Mouse (Mus musculus) v-Abl transformed pro-B cells (cell line): ENCODE data around the gene Jmjd7.

ENCODE experiments used
- in situ Hi-C, 2 experiments: fragments of 400-800 bp; cut with MboI; formaldehyde crosslinking; loops; one replicate each; pipeline ENCODE4 v1.15.1; 2025; ENCODE audit not compliant: unreplicated experiment in 2 of 2

Gene Jmjd7

DNA sequence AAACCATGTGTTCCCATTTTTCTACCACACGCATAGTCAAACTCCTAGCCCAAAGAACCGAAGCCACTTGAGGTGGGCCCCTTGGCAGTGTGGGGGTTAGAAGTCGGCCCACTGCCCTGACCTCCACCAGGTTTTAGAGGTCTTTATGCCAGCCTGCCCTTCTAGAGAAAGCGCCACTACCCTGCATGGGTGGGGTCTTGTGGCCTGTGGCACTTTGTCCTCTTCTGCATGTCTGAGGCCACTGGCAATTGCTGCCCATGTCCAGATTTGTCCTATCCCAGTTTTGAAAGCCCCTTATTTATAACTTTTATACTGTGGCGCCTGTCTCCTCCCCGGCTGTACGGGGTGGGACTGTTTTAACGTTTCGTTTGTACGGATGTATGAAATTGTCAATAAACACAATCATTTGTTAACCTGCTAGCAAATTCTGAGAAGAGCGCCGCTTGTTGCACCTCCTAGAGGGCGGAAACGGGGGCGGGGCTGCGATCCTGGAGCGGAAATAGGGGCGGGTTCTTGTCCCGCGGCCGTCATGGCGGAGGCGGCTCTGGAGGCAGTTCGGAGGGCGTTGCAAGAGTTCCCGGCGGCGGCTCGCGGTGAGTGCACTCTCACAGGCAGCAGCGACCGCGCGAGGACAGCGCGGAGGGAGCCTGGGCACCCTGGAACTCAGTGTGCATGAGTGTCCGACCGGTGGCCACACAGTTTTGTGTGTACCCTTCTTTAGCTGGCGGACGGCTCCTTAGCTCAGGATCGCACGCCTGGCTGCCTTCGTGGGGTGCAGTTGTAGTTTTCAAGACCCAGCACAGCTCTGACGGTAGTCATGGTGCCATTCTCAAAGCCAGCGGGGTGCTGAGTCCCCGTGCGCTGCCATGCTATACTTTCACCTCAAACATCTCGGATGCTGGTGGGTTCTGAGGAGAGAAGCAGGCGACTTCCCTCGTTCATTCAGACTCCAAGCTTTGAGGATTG, at the start of gene Jmjd7, which contains the start of gene Gm28042:
Gene Jmjd7 (plus strand): TSS at position 500 of the 966 bp plus-strand sequence.
Gene Gm28042 (plus strand): TSS at position 510 of the 966 bp plus-strand sequence.
- in situ Hi-C loops, result no loop called here

DNA sequence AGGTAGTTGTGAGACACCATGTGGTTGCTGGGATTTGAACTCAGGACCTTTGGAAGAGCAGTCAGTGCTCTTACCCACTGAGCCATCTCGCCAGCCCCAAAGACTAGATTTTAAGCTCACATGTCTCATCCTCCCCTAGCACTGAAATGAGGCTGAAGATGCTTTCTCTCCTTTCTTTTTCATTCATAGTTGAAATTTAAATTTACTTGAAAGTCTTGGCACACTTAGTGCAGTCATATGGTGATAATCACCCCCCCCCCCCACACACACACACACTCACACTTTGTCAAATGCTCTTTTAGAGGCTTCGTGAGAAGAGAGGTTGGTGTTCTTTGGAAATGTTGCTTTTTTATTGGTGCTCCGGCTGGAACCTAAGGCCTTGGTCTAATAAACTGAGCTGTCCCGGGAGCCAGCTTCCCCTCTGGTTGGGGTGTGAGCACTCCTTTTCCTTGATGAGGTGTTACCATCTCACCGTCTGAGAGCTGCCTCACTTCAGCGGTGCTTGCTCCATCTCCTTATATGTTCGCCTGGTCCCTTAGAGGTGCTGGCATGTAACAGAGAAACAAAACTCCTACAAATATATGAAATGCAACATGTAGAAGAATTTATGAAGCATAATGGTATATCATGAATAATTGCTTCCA, 46.8 kb upstream of the Jmjd7 start:
- in situ Hi-C loops, result loop anchor here in 1 of 2 experiments (10.0 kb wide), 1 partner anchor 304 kb away; the partner anchor contains the start of gene Pla2g4d

DNA sequence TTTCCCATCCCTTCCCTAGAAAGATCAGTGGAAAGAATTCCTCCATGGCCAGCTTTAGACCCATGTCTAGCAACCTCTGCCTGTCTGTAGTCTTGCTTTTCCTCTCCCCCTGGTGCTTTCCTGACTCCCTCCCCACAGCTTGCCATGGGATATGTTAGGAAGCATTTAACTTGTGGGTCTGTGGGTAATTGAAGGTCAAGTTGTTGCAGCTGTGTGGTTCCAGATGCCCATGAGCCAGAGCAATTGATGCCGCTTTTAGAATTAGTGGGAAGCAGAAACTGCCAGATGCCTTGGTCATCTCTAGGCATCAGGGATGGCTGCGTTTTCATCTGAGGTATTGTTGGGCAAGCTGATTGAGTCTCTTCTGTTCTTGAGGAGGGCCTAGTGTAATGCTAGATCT, 45.7 kb upstream of the Jmjd7 start:
- in situ Hi-C loops, result loop anchor here in 1 of 2 experiments (10.0 kb wide), 1 partner anchor 303 kb away; the partner anchor contains the start of gene Pla2g4d

DNA sequence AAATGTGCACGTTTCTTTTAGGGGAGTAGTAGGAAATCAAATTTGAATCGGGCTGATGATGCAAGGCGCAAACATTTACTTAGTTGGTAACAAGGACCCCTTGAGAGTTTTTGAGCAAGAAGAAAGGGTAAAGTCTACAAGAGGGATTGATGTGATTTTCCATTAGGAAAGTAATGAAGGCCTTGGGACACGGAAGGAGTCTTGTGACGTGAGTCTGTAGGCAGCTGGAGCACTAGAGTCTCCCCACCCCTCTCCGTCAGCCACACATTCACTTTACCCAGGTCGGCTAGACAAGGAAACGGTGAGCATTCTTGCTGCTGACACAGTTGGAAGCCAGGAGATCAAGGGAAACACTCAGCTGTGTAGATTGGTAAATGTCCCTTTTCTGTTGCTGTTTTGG, 41.4 kb upstream of the Jmjd7 start:
- in situ Hi-C loops, result loop anchor here in 1 of 2 experiments (10.0 kb wide), 1 partner anchor 299 kb away; the partner anchor contains the start of gene Pla2g4d

DNA sequence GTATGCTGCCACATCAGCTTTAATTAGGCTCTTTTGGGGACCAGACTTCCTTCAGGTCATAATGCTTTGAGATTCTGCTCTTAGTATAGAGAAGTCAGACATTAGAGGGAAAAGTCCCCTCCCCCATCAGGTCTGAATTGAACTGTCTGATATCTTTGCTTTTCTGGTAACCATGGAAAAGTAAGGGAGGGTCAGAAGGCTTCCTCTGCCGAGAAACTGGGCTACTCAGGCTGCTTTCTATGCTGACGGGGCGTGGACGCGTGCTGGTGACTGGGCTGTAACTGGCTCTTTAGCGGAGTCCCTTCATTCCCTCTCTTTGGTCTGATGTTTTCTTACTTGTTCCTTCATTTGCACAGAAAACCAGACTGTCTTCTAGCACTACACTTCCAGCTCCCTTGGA, 40.9 kb upstream of the Jmjd7 start:
- in situ Hi-C loops, result loop anchor here in 1 of 2 experiments (10.0 kb wide), 1 partner anchor 298 kb away; the partner anchor contains the start of gene Pla2g4d

DNA sequence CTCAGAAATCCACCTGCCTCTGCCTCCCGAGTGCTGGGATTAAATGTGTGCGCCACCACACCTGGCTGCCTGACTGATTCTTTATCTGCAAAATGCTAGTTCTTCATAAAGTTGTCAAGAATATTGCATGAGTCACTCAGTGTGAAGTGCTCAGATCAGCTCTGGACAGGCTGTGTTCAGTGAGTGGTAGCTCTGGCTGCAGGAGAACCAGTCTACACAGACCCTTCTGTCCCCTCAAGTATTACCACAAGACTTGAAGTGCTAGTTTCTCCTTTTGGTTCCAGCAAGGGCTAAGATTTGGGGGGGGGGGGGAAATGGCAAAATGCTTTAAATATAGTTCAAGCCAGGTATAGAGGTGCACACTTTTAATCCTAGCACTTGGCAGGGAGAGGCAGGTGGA, 39.8 kb upstream of the Jmjd7 start:
- in situ Hi-C loops, result loop anchor here in 1 of 2 experiments (10.0 kb wide), 1 partner anchor 297 kb away; the partner anchor contains the start of gene Pla2g4d

DNA sequence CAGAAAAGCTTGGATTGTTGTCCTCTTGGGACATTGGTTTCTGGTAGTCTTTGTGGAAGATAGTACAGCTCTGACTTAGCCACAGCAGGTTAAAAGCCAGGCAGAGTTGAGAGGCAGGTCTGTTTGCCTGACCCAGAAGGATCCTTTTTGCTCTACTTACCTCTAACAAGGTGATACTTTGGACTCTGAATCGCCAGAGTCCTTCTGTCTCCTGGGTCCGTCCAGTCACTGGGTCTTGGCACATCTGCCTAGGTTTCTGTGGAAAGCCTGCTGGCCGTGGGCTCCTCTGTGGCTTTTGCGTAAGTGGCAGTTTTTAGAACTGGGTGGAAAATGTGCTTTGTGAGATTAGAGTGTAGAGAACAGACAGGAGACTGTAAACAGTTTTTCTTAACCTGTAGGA, 38.3 kb upstream of the Jmjd7 start:
- in situ Hi-C loops, result loop anchor here in 1 of 2 experiments (10.0 kb wide), 1 partner anchor 296 kb away; the partner anchor contains the start of gene Pla2g4d

- in situ Hi-C loops, result no loop called here
Measured at GRCm38 (mm10) chr2:119990881-119991280, 36.4 kb upstream of the Jmjd7 start.

- in situ Hi-C loops, result no loop called here
Measured at GRCm38 (mm10) chr2:119992349-119992748, 34.9 kb upstream of the Jmjd7 start.

DNA sequence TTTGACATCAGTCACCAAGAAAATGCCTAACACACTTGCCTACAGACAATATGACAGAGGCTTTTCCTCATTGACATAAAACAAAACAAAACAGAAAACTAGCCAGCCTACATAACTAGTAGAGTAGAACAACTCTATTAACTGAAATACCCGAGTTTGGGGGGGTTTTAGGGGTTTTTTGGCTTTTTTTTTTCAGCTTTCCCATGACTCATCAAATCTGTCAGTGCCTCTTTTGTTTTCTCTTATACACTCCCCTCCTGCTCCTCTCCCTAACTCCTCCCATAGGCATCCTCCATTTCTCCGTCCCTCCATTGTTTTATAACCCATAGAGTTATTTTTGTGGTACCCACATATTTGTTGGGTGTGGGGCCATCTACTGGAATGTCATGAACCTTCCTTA, 33.8 kb upstream of the Jmjd7 start:
- in situ Hi-C loops, result no loop called here

DNA sequence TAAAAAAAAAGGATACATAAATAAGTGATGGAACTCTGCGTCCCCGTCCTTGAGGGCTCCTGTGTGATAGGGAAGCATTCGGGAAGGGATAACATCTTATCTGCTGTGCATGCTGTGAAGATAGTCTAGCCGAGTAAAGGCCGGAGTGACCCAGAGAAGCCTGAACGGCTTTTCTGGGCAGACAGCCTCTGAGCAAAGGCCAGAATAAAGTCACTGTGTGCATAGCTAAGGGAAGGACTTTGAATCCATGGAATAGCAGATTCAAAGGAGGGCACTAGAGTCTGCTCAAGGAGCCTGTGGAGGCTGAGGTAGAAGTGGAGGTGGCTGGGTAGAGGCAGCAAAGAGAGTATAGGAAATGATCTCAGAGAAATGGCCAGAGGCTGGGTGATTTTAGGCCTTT, 32.4 kb upstream of the Jmjd7 start:
- in situ Hi-C loops, result no loop called here

DNA sequence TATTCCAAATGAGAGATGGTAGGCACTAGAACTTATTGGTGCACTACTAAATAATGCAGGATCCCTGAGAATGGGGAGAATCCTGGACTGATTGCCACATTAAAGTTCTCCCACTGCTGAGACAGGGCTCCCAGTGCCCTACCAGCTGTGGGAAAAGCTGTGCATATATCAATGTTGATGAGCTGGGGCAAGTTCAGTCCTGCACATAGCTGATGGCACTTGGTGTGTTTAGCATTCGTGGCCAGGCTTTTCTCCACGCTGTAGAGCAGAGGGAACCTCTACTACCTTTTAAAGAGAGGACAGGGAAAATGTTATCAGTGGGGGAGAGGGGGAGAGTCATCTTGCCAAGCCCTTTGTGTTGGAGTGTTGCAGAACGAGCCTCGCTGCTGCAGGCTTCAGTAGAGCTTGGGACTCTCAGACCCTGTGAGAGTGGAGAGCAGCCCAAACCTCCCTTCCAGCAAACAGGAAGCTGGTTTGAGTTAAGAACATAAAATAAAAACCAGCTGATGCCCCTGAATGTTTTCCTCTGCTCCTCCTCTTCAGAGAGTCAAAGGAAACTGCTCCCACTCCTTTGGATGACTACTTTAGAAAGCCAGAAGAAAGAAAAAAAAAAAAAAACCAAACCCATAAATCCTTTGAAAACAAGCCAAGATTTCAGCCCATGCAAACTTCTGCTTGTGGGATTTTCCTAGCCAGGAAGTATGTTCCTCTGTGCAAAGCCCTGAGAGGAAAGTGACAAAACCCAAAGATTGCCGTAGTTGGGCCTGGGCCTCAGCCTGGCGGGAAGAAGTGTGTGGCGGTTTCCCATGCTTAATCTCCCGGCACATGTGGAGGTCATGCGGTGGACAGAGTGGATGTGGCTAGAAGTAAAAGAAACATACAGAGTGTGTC, 31.6 kb upstream of the Jmjd7 start:
- in situ Hi-C loops, result no loop called here

DNA sequence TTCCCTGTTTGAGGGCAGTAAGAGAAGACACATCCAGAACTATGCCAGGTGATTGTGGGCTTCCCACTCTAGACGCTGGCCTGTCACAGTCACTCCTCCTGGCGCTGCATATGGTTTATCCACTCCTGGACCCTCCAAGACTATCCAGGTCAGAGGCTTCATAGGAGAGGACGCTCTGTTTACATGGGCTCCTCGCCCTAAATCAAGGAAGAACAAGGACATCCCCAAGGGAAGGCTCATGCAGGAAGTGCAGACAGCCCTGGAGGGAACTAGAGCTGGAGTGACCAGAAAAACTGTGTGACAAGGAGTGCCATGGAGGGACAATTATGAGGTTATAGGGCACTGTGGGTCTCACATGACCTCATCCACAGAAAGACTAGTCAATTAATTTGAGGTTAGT, 29.9 kb upstream of the Jmjd7 start:
- in situ Hi-C loops, result no loop called here

DNA sequence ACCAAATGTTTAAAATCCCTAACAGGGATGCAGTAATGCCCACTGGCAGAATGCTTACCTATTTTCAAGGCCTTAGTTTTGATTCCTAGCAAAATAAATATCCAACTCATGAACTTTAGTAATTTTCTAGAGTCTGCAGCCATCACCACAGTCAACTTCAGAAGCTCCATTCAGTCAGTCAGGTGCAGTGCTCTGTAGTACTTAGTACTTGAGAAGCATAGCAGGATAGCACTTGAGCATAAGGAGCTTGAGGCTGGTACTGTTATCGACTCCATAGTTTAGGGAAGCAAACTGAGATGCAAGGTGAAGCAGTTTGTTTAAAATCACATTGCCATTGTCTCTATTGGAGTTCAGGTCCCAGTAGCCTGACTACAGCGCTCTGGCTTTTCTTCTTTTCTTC, 27.6 kb upstream of the Jmjd7 start:
- in situ Hi-C loops, result loop anchor here in 1 of 2 experiments (25.0 kb wide), 1 partner anchor 462 kb away; the partner anchor contains the start of genes Chp1 and Exd1

DNA sequence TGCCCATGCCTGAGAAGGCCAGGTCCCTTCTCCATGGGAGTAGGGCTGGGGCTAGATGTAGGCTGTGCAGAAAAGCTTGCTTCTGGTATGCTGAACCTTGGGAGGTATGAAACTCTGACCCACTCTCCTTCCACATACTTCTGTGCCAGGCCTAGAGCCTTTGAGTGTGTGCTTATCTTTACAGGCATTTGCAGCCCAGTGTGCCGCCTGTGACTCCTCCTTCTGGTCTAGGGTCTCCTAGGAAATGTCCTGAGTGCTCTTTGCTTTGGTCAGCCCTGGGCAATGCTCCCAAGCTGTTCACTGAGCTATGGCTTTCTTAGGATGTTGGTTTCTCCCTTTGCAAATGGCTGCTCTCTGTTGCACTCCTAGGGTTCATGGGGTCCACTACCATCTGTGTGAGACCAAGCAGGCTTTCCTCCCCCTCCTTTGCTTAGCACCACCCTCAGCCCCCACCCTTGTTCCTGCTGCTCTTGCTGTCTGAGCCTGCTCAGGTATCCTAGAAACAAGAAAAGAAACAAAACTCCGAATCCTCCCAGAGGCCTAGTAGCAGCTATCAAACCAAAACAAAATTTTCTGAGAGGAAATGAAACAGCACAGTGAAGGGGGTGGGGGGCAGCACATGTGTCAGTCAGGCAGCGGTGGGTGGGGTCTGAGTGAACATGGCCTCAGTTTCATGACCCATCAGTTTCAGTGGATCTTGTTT, 26.2 kb upstream of the Jmjd7 start:
- in situ Hi-C loops, result loop anchor here in 1 of 2 experiments (25.0 kb wide), 1 partner anchor 464 kb away; the partner anchor contains the start of genes Chp1 and Exd1

DNA sequence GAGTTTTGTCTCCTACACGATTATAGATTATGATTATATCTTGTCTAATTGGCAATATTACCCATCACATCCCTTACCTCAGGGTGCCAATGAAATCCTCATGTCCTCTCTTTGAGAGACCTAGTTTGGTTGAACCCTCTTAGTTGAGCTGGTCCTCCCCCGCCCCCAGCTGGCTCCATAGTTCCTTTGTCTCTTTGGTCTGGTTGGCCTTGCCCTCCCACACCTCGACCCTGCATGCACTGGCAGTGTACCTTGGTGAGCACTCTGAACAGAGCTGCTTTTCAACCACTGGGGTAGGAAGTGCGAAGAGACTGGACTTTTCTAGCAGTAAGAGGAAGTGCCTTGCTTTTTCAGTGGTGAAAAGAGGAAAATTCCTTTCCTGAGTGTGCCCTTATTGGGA, 25.3 kb upstream of the Jmjd7 start:
- in situ Hi-C loops, result loop anchor here in 1 of 2 experiments (25.0 kb wide), 1 partner anchor 465 kb away; the partner anchor contains the start of genes Chp1 and Exd1

DNA sequence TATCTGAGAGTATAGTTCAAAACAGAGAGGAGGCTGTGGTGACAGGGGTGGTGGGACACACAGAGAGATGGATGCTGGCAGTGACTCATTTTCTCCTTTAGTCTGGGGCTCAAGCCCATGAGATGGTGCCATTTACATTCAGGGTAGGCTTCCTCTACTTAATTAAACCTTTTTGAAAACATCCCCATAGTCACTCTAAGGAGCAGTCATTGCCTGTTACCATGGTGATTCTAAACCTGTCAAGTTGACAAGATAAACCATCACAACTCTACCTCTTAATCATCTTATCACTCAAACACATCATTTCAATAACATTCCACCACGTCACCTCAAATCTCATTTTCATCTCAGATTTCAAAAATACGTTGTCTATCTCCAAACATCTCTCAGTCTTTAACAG, 23.3 kb upstream of the Jmjd7 start:
- in situ Hi-C loops, result loop anchor here in 1 of 2 experiments (25.0 kb wide), 1 partner anchor 467 kb away; the partner anchor contains the start of genes Chp1 and Exd1

DNA sequence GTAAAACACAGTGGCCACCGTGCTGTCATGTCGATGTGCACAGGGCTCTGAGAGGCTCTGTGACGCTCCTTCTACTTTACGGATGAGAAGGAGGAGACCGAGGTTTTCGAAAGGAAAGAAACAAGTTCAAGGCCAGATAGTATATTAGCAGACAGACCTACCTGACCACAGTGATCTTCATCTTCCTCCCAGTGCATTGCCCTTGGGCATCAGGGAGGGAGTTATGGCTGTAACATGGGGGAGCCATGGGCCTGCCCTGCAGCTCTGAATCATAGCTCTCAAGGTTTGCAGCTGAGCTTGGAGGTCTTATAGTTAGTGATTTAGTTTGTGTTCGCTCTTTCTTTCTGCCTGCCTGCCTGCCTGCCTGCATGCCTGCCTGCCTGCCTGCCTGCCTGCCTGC, 20.6 kb upstream of the Jmjd7 start:
- in situ Hi-C loops, result loop anchor here in 1 of 2 experiments (5.0 to 25.0 kb wide), 2 partner anchors 314 to 469 kb away; partner anchors contain the start of genes Chp1 and Exd1

GRCm38 (mm10) chr2:120007680-120008210, 19.5 kb upstream of the Jmjd7 start:
- in situ Hi-C loops, result loop anchor here in 1 of 2 experiments (5.0 to 25.0 kb wide), 2 partner anchors 315 to 470 kb away; partner anchors contain the start of genes Chp1 and Exd1
